ENCODE assay signal across 19 mouse cellular contexts in the genomic region with DNA sequence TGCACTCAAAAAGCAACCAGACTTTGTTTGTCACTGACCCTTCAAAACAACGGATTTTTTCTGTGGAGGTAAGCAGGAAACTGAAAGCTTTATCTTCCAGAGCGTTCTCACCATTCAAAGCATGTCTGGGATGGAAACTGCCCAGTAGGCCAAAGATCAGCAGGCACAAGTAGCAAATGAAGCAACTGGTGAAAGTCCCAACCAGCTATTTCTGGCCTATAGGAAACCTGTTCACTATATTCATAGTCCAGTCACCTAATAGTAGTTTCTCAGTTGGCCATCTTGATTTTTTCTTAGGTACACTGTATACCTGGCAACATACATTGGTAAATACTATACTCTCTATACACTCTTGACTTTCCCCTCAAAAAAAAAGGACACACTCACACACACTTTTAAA. TPM values are rescaled to one million over a fixed set of nuclear protein-coding genes. Genes with fewer than 3 reads are reported as not detected.
DNase-seq lines count a peak whose midpoint lies in the region; ATAC-seq and TF ChIP-seq lines count a peak whose summit lies in the region.
"Had no signal": no experiment of that assay in that cellular context is flagged by ENCODE, and none has a peak within 500 bp of the region (broad histone marks: within the 10 kb centered on the region; RNA-seq: fewer than 3 reads in every experiment).

No protein-coding gene starts in this region.

- dilution Hi-C loops in CH12.LX (cut with MboI; ENCODE audit: extremely low pct_ligation_motif_present, extremely low pct_unique_long_range_greater_than_20kb, low sequenced_read_pairs): no loop called here

- TF ChIP-seq EP300 in CH12.LX (IDR thresholded peaks at IDR 0.05; ENCODE audit: low read length): peak; percentile 33; the same call in 1 of the 2 replicates

- H3K4me3 ChIP-seq in gastrocnemius, adult 2 months: peak overlapping the region; percentile 11
- H3K4me3 ChIP-seq in intestine, embryonic 16.5 days (ENCODE audit: low read length): no peak overlapping the region
- no peak overlapping the region for H3K4me3 ChIP-seq in intestine, embryonic 15.5 days (replicated peaks)
- no peak overlapping the region for H3K4me3 ChIP-seq in CH12.LX (replicated peaks in 1 of 3; ENCODE audit: low read depth in 2 of 3, low read length in 2 of 3, poor library complexity in 1 of 3)
- H3K4me3 ChIP-seq in layer of hippocampus, adult 2 months: no peak overlapping the region
- H3K4me3 ChIP-seq: embryonic facial prominence, embryonic 12.5 days; hindbrain, embryonic 13.5 days; left cerebral cortex, adult 2 months; limb, embryonic 13.5 days; neural tube, embryonic 15.5 days had no signal

- ATAC-seq in intestine, embryonic 16.5 days: peak; percentile 52
- no peak for ATAC-seq in intestine, embryonic 15.5 days
- ATAC-seq: Patski had no signal

- H3K27me3 ChIP-seq in intestine, embryonic 16.5 days (replicated peaks; ENCODE audit: control insufficient read depth, insufficient read depth, low read length): no peaks in the 10 kb centered on the region
- no peaks in the 10 kb centered on the region for H3K27me3 ChIP-seq in intestine, embryonic 15.5 days (replicated peaks)
- no peaks in the 10 kb centered on the region for H3K27me3 ChIP-seq in CH12.LX (replicated peaks)
- H3K27me3 ChIP-seq: embryonic facial prominence, embryonic 12.5 days; hindbrain, embryonic 13.5 days; limb, embryonic 13.5 days; neural tube, embryonic 15.5 days; Patski had no signal

- H3K9me3 ChIP-seq in intestine, embryonic 16.5 days (ENCODE audit: control insufficient read depth, low read length): no peaks in the 10 kb centered on the region
- H3K9me3 ChIP-seq in intestine, embryonic 15.5 days: no peaks in the 10 kb centered on the region
- H3K9me3 ChIP-seq in CH12.LX (replicated peaks; ENCODE audit: low read length): no peaks in the 10 kb centered on the region
- H3K9me3 ChIP-seq: embryonic facial prominence, embryonic 12.5 days; hindbrain, embryonic 13.5 days; limb, embryonic 13.5 days; neural tube, embryonic 15.5 days had no signal

- 53% methylated on average over 2 of the region's 2 CpGs for WGBS in intestine, embryonic 16.5 days
- 62% methylated on average over 2 of the region's 2 CpGs for WGBS in intestine, embryonic 15.5 days

- no peak overlapping the region for H3K9ac ChIP-seq in intestine, embryonic 16.5 days (ENCODE audit: low read depth, low read length)
- no peak overlapping the region for H3K9ac ChIP-seq in intestine, embryonic 15.5 days
- H3K9ac ChIP-seq in CH12.LX (ENCODE audit: insufficient read depth, low read depth): peak overlapping the region; percentile 44; the same call in 1 of the 2 replicates
- H3K9ac ChIP-seq: embryonic facial prominence, embryonic 12.5 days; hindbrain, embryonic 13.5 days; limb, embryonic 13.5 days; neural tube, embryonic 15.5 days had no signal

- H3K4me2 ChIP-seq in intestine, embryonic 16.5 days (ENCODE audit: low read depth, low read length): no peak overlapping the region
- no peak overlapping the region for H3K4me2 ChIP-seq in intestine, embryonic 15.5 days (replicated peaks)
- peak overlapping the region; percentile 75 for H3K4me2 ChIP-seq in CH12.LX (ENCODE audit: insufficient read depth, low read depth, poor library complexity, severe bottlenecking)
- H3K4me2 ChIP-seq: embryonic facial prominence, embryonic 12.5 days; hindbrain, embryonic 13.5 days; limb, embryonic 13.5 days; neural tube, embryonic 15.5 days had no signal

- intact Hi-C loops in gastrocnemius, adult 2 months (cut with DNase I): no loop called here

- in situ Hi-C loops in CH12.LX (cut with MboI; ENCODE audit: low pct_ligation_motif_present, low pct_unique_long_range_greater_than_20kb, low sequenced_read_pairs): loop anchor here (10.0 kb wide), 1 partner anchor 45 kb away; no protein-coding TSS in a partner anchor

- H3K36me3 ChIP-seq in intestine, embryonic 16.5 days (ENCODE audit: control insufficient read depth, insufficient read depth, low read length): no peaks in the 10 kb centered on the region
- no peaks in the 10 kb centered on the region for H3K36me3 ChIP-seq in intestine, embryonic 15.5 days
- H3K36me3 ChIP-seq in CH12.LX (replicated peaks in 1 of 2; ENCODE audit: control insufficient read depth in 1 of 2, insufficient read depth in 1 of 2, low read length in 1 of 2): peaks cover 0 to 6% of the 10 kb centered on the region in 2 experiments
- H3K36me3 ChIP-seq: embryonic facial prominence, embryonic 12.5 days; hindbrain, embryonic 13.5 days; limb, embryonic 13.5 days; neural tube, embryonic 15.5 days had no signal

- no peak for DNase-seq in gastrocnemius, adult 2 months
- DNase-seq in gastrocnemius, postnatal 25 days: no peak
- DNase-seq in CH12.LX (ENCODE audit: extremely low read depth): no peak
- peak; percentile 48 to 69 for DNase-seq in kidney, postnatal 36 days
- DNase-seq in layer of hippocampus, adult 2 months (ENCODE audit: low spot score in 2 of 2): no peak
- no peak for DNase-seq in urinary bladder, postnatal 10 days (ENCODE audit: low spot score)
- DNase-seq: cerebellum, adult 11-12 months; lung, postnatal 14 days had no signal

- TF ChIP-seq RAD21 in CH12.LX (IDR thresholded peaks at IDR 0.05; ENCODE audit: low read depth, low read length): no peak

- no peak for TF ChIP-seq POLR2A in CH12.LX (IDR thresholded peaks at IDR 0.05; ENCODE audit: low read depth, low read length)

- peak overlapping the region; percentile 72 for H3K27ac ChIP-seq in gastrocnemius, adult 2 months
- no peak overlapping the region for H3K27ac ChIP-seq in intestine, embryonic 16.5 days (ENCODE audit: low read length)
- H3K27ac ChIP-seq in intestine, embryonic 15.5 days: no peak overlapping the region
- H3K27ac ChIP-seq in CH12.LX (ENCODE audit: insufficient read depth, low read depth): no peak overlapping the region
- no peak overlapping the region; the same call in 1 of the 2 replicates for H3K27ac ChIP-seq in layer of hippocampus, adult 2 months
- H3K27ac ChIP-seq: embryonic facial prominence, embryonic 12.5 days; hindbrain, embryonic 13.5 days; left cerebral cortex, adult 2 months; limb, embryonic 13.5 days; neural tube, embryonic 15.5 days had no signal

- H3K79me2 ChIP-seq in CH12.LX (replicated peaks; ENCODE audit: control insufficient read depth, extremely low read depth, insufficient read depth, poor library complexity, severe bottlenecking): peaks cover 76% of the 10 kb centered on the region

- TF ChIP-seq CTCF in gastrocnemius, adult 2 months (IDR thresholded peaks at IDR 0.05): no peak
- TF ChIP-seq CTCF in CH12.LX (conservative IDR thresholded peaks at IDR 0.05 in 1 of 2, IDR thresholded peaks at IDR 0.05 in 1 of 2; ENCODE audit: low read depth in 2 of 2, low read length in 2 of 2): no peak
- TF ChIP-seq CTCF in layer of hippocampus, adult 2 months (conservative IDR thresholded peaks at IDR 0.05): no peak

- H3K4me1 ChIP-seq in intestine, embryonic 16.5 days (ENCODE audit: control insufficient read depth, insufficient read depth, low read length): peaks cover 19% of the 10 kb centered on the region
- peaks cover 9% of the 10 kb centered on the region; the same call in 1 of the 2 replicates for H3K4me1 ChIP-seq in intestine, embryonic 15.5 days (replicated peaks)
- H3K4me1 ChIP-seq in CH12.LX (ENCODE audit: control insufficient read depth in 1 of 2, insufficient read depth in 2 of 2): peaks cover 13 to 92% of the 10 kb centered on the region in 2 experiments

TF ChIP-seq in CH12.LX, 34 proteins besides CTCF, POLR2A, EP300 and RAD21:
- TF ChIP-seq MEF2A (IDR thresholded peaks at IDR 0.05; ENCODE audit: borderline replicate concordance, low read depth, low read length) (peak; percentile 88), UBTF (IDR thresholded peaks at IDR 0.05; ENCODE audit: low read depth, low read length) (no peak), IRF4 (IDR thresholded peaks at IDR 0.05; ENCODE audit: low read depth, low read length) (peak; percentile 27; the same call in 1 of the 2 replicates)

RNA-seq across cellular contexts. Expression of gene Bmpr1a, which starts 13.2 kb away (rescaled TPM):
- total RNA-seq in gastrocnemius, adult 2 months (2021): 10 to 100 TPM; 49.4 to 54.1 TPM
- 10 to 100 TPM; 54.4 to 56.6 TPM for total RNA-seq in gastrocnemius, postnatal 25 days (2021)
- 11.0 and 15.6 TPM in 2 replicates for polyA plus RNA-seq in intestine, embryonic 16.5 days (2015; fragmentation: Nextera tagmentation; extraction: Ambion mirVana)
- polyA plus RNA-seq in intestine, embryonic 15.5 days (2015; fragmentation: Nextera tagmentation; extraction: Ambion mirVana): 34.8 and 41.3 TPM in 2 replicates
- total RNA-seq in CH12.LX (2012; rRNA removed): 26.2 and 32.6 TPM in 2 replicates
- total RNA-seq in CH12.LX (2014; rRNA removed): 46.7 and 47.9 TPM in 2 replicates
- polyA plus RNA-seq in CH12.LX (2012; ENCODE audit: insufficient read length, low read depth): 29.8 and 30.1 TPM in 2 replicates
- total RNA-seq in layer of hippocampus, adult 2 months (2021): 10 to 100 TPM; 36.5 to 42.2 TPM

RNA-seq across cellular contexts. Expression of gene 9230112D13Rik, which starts 32.7 kb away (rescaled TPM):
- not detected for total RNA-seq in gastrocnemius, adult 2 months (2021)
- not detected for total RNA-seq in gastrocnemius, postnatal 25 days (2021)
- not detected in 2 replicates for polyA plus RNA-seq in intestine, embryonic 16.5 days (2015; fragmentation: Nextera tagmentation; extraction: Ambion mirVana)
- not detected in 2 replicates for polyA plus RNA-seq in intestine, embryonic 15.5 days (2015; fragmentation: Nextera tagmentation; extraction: Ambion mirVana)
- 0.80 and 1.6 TPM in 2 replicates for total RNA-seq in CH12.LX (2012; rRNA removed)
- 1.7 and 2.6 TPM in 2 replicates for total RNA-seq in CH12.LX (2014; rRNA removed)
- 1.4 and 1.9 TPM in 2 replicates for polyA plus RNA-seq in CH12.LX (2012; ENCODE audit: insufficient read length, low read depth)
- total RNA-seq in layer of hippocampus, adult 2 months (2021): not detected
- total RNA-seq: layer of hippocampus, adult 18-20 months; left cerebral cortex, adult 2 months had no signal
- polyA plus RNA-seq: embryonic facial prominence, embryonic 12.5 days; hindbrain, embryonic 13.5 days; limb, embryonic 13.5 days; neural tube, embryonic 15.5 days; Patski; stomach, embryonic 14.5 days; thymus, postnatal 0 days had no signal

Comparison
In these comparisons a context has a peak if more than half of its experiments do, and no peak if none do; other contexts are left out.
1. DNase-seq: peak in kidney, postnatal 36 days (2 of 2); none in gastrocnemius, adult 2 months (single experiment), gastrocnemius, postnatal 25 days (single experiment), CH12.LX (single experiment), layer of hippocampus, adult 2 months (0 of 2) and urinary bladder, postnatal 10 days (single experiment).